Mouse (Mus musculus): ENCODE results near the gene Wapl.

Gene Wapl

GRCm38 (mm10) chr14:34693970-34694369 is 20.2 kb downstream of the Wapl start:
- DNase-seq (ENCODE audit: low spot score) = no peak

GRCm38 (mm10) chr14:34697376-34697775 is 23.6 kb downstream of the Wapl start:
- no peak for DNase-seq (ENCODE audit: low spot score)

DNA sequence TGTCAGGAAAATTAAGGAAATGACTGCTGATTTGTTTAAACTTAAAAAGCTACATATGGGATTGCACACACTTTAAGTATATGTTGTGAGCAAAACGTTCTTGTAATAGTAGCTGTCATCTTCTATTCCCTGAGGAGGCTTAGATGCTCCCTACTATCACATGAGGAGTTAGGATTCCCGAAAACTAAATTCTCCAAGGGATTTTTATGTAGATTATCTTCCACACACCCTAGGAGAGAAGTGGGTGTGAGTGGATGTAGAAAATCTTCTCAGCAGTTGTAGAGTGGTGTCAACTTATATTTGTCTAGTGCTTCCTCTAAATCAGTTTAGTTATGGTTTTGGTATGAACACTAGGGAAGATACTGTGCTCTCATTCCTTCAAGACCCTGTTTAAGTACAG is 36.5 kb downstream of the Wapl start:
- no peak for DNase-seq (ENCODE audit: low spot score)

- no peak for DNase-seq (ENCODE audit: low spot score)
These were observed 38.3 kb downstream of the Wapl start for GRCm38 (mm10) chr14:34712027-34712426.

- DNase-seq (ENCODE audit: low spot score) = no peak
These were observed 39.1 kb downstream of the Wapl start for GRCm38 (mm10) chr14:34712857-34713256.

GRCm38 (mm10) chr14:34718150-34718549 is 44.4 kb downstream of the Wapl start:
- DNase-seq (ENCODE audit: low spot score) = no peak

DNA sequence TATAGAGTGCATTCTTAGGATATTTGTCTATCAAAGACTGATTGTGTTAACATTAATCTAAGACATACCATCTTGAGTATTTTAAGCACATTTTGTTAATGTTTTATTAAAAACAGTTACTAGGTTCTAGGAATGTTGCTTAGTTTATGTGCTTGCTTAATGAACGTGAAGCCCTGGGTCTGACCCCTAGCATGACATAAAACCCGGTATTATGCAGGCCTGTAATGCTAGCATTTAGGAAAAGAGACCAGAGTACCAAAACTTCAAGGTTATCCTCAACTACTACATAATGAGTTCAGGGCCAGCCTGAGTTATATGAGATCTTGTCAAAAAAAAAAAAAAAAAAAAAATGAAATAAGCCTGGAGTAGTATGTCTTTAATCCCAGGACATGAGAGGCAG is 54.0 kb downstream of the Wapl start:
- no peak for DNase-seq (ENCODE audit: low spot score)

DNA sequence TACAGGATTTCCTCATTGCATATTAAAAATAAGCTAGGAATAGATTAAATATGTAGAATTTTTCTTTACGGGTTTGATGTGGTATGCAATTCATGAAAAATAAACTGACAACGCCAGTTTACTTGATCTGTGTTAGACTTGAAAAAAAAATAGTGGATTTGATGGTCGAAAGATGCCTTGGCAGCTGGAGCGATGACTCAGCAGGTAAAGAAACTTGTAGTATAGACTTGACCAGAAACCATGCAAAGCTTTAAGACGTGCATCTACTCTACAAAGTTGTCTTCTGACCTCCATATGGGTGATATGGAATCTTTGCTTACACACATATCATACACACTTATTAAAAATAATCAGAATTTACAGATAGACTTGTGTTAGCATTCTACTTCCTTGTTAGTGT is 61.7 kb downstream of the Wapl start:
- no peak for DNase-seq (ENCODE audit: low spot score)

DNA sequence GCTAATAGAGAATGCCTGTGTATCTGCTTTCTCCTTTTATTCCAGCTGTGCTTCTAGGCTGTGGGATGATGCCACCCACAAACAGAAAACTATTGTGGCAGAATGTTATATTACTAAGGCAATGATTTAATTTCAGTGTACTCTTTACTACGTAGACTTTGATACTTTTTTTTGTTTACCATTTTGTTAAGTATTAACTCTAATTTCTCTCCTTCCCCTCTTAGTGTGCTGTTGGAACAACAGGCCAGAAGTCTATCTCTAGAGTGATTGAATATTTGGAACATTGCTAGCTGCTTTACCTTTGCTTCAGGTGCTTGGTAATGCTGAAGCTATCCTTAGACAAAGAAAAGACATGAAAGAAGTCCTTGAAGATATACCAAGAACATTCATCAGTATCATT is 71.7 kb downstream of the Wapl start:
- no peak for DNase-seq (ENCODE audit: low spot score)

DNA sequence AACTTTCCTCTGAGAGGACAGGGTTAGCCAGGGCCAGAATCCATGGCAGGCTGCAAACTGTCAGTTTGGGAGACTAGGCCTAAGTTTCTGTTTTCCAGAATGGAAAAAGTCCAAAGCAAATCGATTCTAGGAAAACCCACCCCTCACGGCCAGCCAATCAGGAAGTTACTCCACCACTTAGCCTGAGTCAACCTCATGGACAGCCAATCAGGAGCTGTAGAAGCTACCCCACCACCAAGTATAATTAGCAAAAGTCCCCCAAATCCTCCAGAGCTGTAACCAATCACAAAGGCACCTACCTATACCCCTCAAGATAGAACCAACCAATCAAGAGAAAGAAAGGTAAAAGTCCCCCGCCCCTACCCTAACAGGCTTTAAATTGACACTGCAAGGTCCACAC is 82.0 kb downstream of the Wapl start:
- DNase-seq (ENCODE audit: low spot score) = no peak

DNA sequence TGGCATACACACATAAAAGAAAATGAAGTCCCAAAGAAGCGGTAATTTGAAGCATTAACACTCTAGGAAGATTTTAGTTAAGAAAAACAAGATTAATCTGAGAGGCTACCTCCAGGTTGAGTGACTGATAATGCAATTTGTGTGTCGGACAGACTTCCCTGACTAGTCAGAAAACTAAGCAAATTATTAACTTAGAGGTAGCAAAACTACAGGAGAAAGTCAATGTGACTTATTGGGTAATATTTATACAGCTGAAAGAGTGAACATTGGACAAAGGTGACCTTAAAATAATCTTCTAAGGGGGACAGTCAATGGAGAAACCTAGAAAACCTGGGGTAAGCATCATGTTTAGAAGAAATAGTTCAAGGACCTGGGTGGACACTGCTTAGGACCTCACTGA is 86.2 kb downstream of the Wapl start:
- DNase-seq (ENCODE audit: low spot score) = no peak

- DNase-seq (ENCODE audit: low spot score) = no peak
These were observed 87.6 kb downstream of the Wapl start for GRCm38 (mm10) chr14:34761082-34761959.

GRCm38 (mm10) chr14:34762682-34763081 is 89.0 kb downstream of the Wapl start:
- no peak for DNase-seq (ENCODE audit: low spot score)

DNA sequence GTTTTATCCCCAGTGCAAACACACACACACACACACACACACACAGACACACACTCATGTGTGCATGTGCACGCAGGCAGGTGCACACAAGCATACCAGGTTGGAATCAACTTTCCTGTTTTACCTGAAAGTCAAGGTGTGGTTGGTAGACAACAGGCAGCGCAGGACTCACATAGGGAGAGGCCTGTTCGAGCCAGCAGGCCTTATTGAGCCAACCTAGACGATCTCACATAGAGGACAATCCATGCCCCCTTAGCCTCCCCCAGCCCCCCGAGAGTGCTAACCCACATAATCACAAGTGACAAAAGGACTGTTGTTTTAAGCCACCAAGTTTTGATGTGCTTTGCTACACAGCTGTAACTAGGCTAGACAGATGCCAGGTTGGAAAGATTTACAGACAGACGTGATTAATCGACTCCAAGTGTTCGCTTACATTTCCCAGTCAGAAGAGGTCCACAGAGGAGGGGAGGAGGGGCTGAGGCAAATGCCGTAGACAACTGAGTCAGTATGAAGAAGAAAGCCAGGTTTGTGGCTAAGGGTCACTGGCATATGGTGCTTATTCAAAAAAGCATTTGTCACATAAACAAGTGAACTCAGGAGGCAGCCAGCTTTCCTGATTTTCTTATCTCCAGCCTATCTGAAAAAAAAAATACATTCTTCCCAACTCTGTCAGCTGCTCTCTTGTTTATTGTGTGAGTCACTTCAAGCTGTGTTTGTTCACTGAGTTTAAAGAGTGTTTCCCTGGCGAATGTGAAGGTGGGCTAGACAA is 90.2 kb downstream of the Wapl start:
- no peak for DNase-seq (ENCODE audit: low spot score)

DNA sequence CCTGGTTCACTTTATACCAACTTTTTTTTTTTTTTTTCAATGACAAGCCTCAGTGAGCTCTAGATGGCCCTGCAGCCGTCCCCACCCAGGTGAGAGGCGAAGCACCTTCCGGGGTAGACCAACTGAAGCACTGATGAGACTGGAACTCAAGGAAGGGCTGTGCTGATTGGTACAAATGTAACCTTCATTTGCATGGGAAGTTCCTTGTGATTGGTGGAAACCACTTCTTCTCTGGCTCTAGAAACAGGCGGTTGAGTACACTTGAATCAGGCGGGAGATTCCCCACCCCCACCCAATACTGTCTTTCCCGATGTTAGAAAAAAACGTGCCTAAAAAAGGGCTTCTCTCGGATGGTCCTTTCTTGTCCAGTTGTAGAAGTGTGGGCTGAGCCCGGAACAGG is 91.2 kb downstream of the Wapl start:
- DNase-seq (ENCODE audit: low spot score) = no peak

DNA sequence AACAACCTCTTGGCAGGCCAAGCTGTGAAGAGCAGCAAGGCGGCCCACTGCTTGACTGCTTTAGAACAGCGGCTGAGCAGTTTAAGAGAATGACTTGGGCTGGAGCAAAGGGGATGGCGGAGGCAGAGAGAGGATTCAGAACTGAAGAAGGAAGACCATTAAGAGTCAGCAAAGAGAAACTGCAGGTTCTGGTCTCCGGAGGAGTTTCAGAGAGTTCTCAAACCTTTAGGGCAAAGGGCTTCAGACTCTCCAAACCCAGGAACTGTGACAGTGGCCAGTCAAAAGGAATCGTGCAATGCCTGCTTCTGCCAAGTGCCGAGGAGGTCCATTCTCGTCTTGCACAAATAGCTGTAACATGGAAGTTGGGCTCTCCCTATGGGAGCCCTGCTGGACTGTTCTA is 91.7 kb downstream of the Wapl start:
- no peak for DNase-seq (ENCODE audit: low spot score)

- no peak for DNase-seq (ENCODE audit: low spot score)
These were observed 92.5 kb downstream of the Wapl start for GRCm38 (mm10) chr14:34766181-34766580.

GRCm38 (mm10) chr14:34768373-34768772 is 94.6 kb downstream of the Wapl start:
- peak; percentile 52 for DNase-seq (ENCODE audit: low spot score)

DNA sequence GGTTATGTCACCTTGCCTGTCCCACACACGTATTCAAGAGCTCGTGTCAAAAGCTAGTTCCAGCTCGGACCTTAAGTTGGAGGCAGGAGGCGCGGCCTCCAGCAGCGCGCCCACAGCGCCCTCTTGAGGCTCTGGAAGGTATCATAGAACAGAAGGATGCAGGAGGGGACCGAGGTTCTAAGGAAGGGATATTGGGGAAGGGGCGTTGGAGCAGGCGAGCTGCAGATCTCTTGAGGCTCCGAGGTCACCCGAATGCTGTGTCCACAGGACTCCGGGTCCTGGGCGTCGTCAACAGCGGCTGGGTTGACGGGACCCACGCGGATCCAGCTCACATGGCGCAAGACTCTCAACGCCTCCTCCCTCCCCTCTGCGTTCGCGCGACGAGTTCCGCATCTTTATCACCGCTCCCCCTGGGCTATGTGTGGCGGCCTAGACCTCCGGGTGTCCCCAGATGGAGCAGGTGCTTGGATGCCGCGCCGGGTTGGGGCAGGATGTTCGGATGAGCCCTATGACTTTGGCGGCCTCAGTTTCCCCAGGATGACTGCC is 95.4 kb downstream of the Wapl start:
- peak; percentile 52 for DNase-seq (ENCODE audit: low spot score)

DNA sequence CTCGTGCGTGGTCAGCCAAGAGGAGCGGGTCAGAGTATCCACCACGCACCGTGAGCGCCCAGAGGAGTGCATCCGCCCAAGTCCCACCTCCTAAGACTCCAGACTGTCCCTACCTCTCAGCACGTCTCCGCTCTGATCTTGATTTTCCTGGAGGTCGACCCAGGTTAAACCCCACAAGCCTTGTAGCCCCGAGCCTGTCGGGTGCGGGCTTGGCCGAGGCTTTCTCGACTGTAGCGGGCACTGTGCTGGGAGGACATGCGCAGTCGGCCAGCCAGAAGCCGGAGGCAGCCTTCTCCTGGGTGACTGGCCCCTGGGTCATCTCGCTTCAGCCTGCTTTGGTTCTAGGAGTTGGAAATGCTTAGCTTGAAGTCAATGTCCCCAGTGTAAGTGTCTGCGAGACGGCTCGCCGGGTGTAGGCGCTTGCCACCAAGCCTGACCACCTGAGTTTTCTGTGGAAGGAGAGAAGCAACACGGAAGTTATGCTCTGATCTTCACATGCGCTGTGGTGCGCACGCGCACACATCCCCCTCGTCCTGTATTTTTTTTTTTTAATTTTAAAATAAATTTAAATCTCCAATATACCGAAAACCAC is 95.9 kb downstream of the Wapl start:
- peak; percentile 6 for DNase-seq (ENCODE audit: low spot score)

DNA sequence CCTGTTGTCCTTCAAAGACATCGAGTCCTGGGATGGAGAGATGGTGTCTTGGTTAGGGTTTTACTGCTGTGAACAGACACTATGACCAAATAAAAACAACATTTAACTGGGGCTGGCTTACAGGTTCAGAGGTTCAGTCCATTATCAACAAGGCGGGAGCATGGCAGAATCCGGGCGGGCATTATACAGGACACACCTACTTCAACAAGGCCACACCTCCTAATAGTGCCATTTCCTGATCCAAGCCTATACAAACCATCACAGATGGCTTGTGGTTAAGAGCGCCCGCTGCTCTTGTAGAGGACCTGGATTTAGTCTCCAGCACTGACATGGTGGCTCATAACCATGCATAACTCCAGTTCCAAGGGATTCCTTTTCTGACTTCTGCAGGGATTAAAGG is 96.7 kb downstream of the Wapl start:
- no peak for DNase-seq (ENCODE audit: low spot score)

GRCm38 (mm10) chr14:34771601-34772000 is 97.9 kb downstream of the Wapl start:
- DNase-seq (ENCODE audit: low spot score) = no peak

DNA sequence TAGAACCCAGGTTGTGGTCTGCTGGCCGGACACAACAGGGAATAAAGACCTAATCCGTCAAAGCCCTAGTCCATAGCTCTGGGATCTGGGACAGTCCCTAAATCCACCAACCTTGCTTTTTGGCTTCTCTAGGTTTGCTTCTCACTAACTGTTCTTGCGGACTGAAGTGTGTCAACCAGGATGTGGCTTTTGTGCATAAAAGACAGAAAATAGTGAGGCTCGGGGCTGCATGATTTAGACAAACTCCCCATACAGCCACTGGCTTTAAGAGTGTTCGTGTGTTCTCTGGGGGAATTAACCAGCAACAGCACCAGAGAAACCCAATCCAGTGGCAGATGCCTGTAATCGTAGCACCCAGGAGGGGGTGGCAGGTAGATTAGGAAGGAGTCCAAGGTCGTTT is 98.4 kb downstream of the Wapl start:
- no peak for DNase-seq (ENCODE audit: low spot score)

All from ovary, postnatal 14 days (tissue).